Mouse (Mus musculus) stomach, postnatal 0 days (tissue): ENCODE data around the gene Flad1.

Experiments
- CTCF ChIP-seq: IDR thresholded peaks from 2 replicates; pipeline ENCODE4 v1.5.1; 2016; ENCODE audit warnings: antibody characterized with exemption, low read depth, mild to moderate bottlenecking, moderate library complexity
- EP300 ChIP-seq: optimal IDR thresholded peaks from 2 replicates; pipeline ENCODE3; 2016; ENCODE audit warnings: antibody characterized with exemption

- TF ChIP-seq EP300 (no peak), CTCF (peak; percentile 93)
These were observed 15.6 kb downstream of the Flad1 start for GRCm38 (mm10) chr3:89395806-89396653.
